Mouse (Mus musculus) heart, adult 2 months (tissue): ENCODE measurements around the gene Necab3.

Experiments
- CTCF ChIP-seq: fragments of 200-600 bp; IDR thresholded peaks from 2 replicates; pipeline ENCODE4 v1.8.1; 2022; ENCODE audit warnings: antibody characterized with exemption, mild to moderate bottlenecking, moderate library complexity
- EP300 ChIP-seq: fragments of 200-500 bp; IDR thresholded peaks from 2 replicates; pipeline ENCODE4 v1.6.1; 2011; ENCODE audit warnings: low read depth, low read length, control low read depth; ENCODE audit not compliant: insufficient read depth
- POLR2A ChIP-seq: fragments of 200-500 bp; IDR thresholded peaks from 2 replicates; pipeline ENCODE4 v1.6.1; 2011; ENCODE audit warnings: mild to moderate bottlenecking, low read depth, low read length, control low read depth; ENCODE audit not compliant: insufficient read depth

DNA sequence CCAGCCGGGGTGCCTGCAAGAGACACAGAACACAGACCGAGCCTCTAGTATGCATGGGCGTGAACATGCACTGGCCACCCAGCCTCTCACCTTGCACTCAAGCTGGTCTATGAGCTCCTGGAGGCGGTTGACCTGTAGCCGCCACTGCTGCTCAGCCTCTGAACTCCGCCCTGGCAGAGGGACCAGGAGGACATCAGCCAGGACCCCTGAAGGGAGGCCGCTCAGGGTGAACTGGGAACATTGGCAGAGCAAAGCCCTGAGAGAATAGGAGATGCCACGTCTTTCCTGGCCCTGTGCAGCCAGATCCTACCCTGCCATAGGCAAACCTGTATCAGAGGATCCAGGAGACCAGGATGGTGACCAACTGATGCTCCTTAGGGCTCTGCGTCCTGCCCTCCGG is 12.0 kb downstream of the Necab3 start, which contains the start of gene 1700003F12Rik:
- no peak for TF ChIP-seq CTCF
- TF ChIP-seq EP300 = no peak
- TF ChIP-seq POLR2A = no peak
